8 mouse cellular contexts compared by ENCODE assay signal in genomic region chr11:29548504-29549424, GRCm38 (mm10). TPM values are rescaled to one million over a fixed set of nuclear protein-coding genes. Genes with fewer than 3 reads are reported as not detected.
A peak's percentile ranks its signal among the peaks of the same experiment; 100 is the strongest.
DNase-seq lines count a peak whose midpoint lies in the region; ATAC-seq and TF ChIP-seq lines count a peak whose summit lies in the region.

No protein-coding gene starts in this region.

- peak overlapping the region; percentile 63 for H3K9ac ChIP-seq in lung, embryonic 15.5 days
- H3K9ac ChIP-seq in heart, postnatal 0 days (replicated peaks; ENCODE audit: low read depth, low read length) = peak overlapping the region; percentile 93
- peak overlapping the region; percentile 84 for H3K9ac ChIP-seq in lung, postnatal 0 days (replicated peaks; ENCODE audit: low read depth)

- H3K4me2 ChIP-seq in lung, embryonic 15.5 days = peak overlapping the region; percentile 74
- peak overlapping the region; percentile 92 for H3K4me2 ChIP-seq in heart, postnatal 0 days (ENCODE audit: low read depth, low read length)
- peak overlapping the region; percentile 70 for H3K4me2 ChIP-seq in lung, postnatal 0 days (replicated peaks; ENCODE audit: low read depth, low read length)

- no peak for TF ChIP-seq CTCF in heart, postnatal 0 days (IDR thresholded peaks at IDR 0.05; ENCODE audit: low read depth)
- no peak for TF ChIP-seq CTCF in lung, postnatal 0 days (IDR thresholded peaks at IDR 0.05)

- no peak for DNase-seq in lung, postnatal 14 days
- DNase-seq in cerebellum, adult 9-10 months = peak; percentile 37
- DNase-seq in heart, postnatal 0 days (ENCODE audit: low spot score) = no peak
- DNase-seq in lung, postnatal 0 days (ENCODE audit: low spot score) = no peak
- DNase-seq in frontal cortex, postnatal 36 days (ENCODE audit: low spot score in 2 of 2) = no peak
- DNase-seq in right cerebral cortex, adult 2 months (ENCODE audit: low spot score in 2 of 2) = no peak
- no peak for DNase-seq in gastrocnemius, adult 8-10 months (ENCODE audit: low spot score in 2 of 2)

- H3K27me3 ChIP-seq in lung, embryonic 15.5 days = no peaks in the 10 kb centered on the region
- H3K27me3 ChIP-seq in heart, postnatal 0 days (ENCODE audit: control insufficient read depth, insufficient read depth, low read length) = no peaks in the 10 kb centered on the region
- H3K27me3 ChIP-seq in lung, postnatal 0 days (replicated peaks; ENCODE audit: insufficient read depth, low read length) = no peaks in the 10 kb centered on the region

- WGBS in lung, embryonic 15.5 days = 19% methylated on average over 23 of the region's 23 CpGs
- 25% methylated on average over 23 of the region's 23 CpGs for WGBS in heart, postnatal 0 days
- 18% methylated on average over 23 of the region's 23 CpGs for WGBS in lung, postnatal 0 days

- peaks cover 12% of the 10 kb centered on the region for H3K4me1 ChIP-seq in lung, embryonic 15.5 days
- peaks cover 11% of the 10 kb centered on the region; the same call in 1 of the 2 replicates for H3K4me1 ChIP-seq in heart, postnatal 0 days (ENCODE audit: control insufficient read depth, insufficient read depth)
- H3K4me1 ChIP-seq in lung, postnatal 0 days (ENCODE audit: insufficient read depth, low read depth, low read length) = peaks cover 3% of the 10 kb centered on the region; the same call in 1 of the 2 replicates

- TF ChIP-seq EP300 in heart, postnatal 0 days (IDR thresholded peaks at IDR 0.05; ENCODE audit: low read depth) = no peak
- no peak for TF ChIP-seq EP300 in lung, postnatal 0 days (IDR thresholded peaks at IDR 0.05)

- no peaks in the 10 kb centered on the region for H3K9me3 ChIP-seq in lung, embryonic 15.5 days
- H3K9me3 ChIP-seq in heart, postnatal 0 days (replicated peaks; ENCODE audit: control insufficient read depth, low read length) = no peaks in the 10 kb centered on the region
- H3K9me3 ChIP-seq in lung, postnatal 0 days (ENCODE audit: low read length) = no peaks in the 10 kb centered on the region

- H3K27ac ChIP-seq in lung, embryonic 15.5 days = no peak overlapping the region
- peak overlapping the region; percentile 76; the same call in 1 of the 2 replicates for H3K27ac ChIP-seq in heart, postnatal 0 days (ENCODE audit: low read depth)
- peak overlapping the region; percentile 76; the same call in 1 of the 2 replicates for H3K27ac ChIP-seq in lung, postnatal 0 days (ENCODE audit: low read length)

- ATAC-seq in lung, embryonic 15.5 days (ENCODE audit: borderline replicate concordance, extremely low read depth, low FRiP score, low TSS enrichment) = no peak
- no peak for ATAC-seq in heart, postnatal 0 days (ENCODE audit: insufficient read depth, low read depth)
- ATAC-seq in lung, postnatal 0 days = no peak

- H3K36me3 ChIP-seq in lung, embryonic 15.5 days = peaks cover 27% of the 10 kb centered on the region
- H3K36me3 ChIP-seq in heart, postnatal 0 days (replicated peaks; ENCODE audit: control insufficient read depth, insufficient read depth, low read length) = peaks cover 22% of the 10 kb centered on the region
- peaks cover 5% of the 10 kb centered on the region; the same call in 1 of the 2 replicates for H3K36me3 ChIP-seq in lung, postnatal 0 days (ENCODE audit: insufficient read depth, low read length)

- H3K4me3 ChIP-seq in lung, embryonic 15.5 days = peak overlapping the region; percentile 75
- H3K4me3 ChIP-seq in heart, postnatal 0 days (ENCODE audit: low read depth, low read length) = peak overlapping the region; percentile 93
- peak overlapping the region; percentile 79 for H3K4me3 ChIP-seq in lung, postnatal 0 days (ENCODE audit: low read depth, low read length)

RNA-seq across cellular contexts. Expression of gene Rps27a, which starts 0.9 kb away (rescaled TPM):
- polyA plus RNA-seq in lung, embryonic 15.5 days (2015; fragmentation: Nextera tagmentation; extraction: Ambion mirVana) = 1,003 and 1,090 TPM in 2 replicates
- 334 and 502 TPM in 2 replicates for total RNA-seq in heart, postnatal 0 days (2014; rRNA removed; ENCODE audit: low replicate concordance)
- 550 and 571 TPM in 2 replicates for polyA plus RNA-seq in heart, postnatal 0 days (2015; fragmentation: Nextera tagmentation; extraction: Ambion mirVana)
- 660 and 704 TPM in 2 replicates for polyA plus RNA-seq in lung, postnatal 0 days (2015; fragmentation: Nextera tagmentation; extraction: Ambion mirVana)
- total RNA-seq in gastrocnemius, adult 8-10 months (2022) = 100 to 1,000 TPM; 401 to 487 (median 425) TPM

RNA-seq across cellular contexts. Expression of gene Clhc1, which starts 1.0 kb away (rescaled TPM):
- polyA plus RNA-seq in lung, embryonic 15.5 days (2015; fragmentation: Nextera tagmentation; extraction: Ambion mirVana) = 0.17 TPM in 1 of 2 replicates, not detected in the other
- total RNA-seq in heart, postnatal 0 days (2014; rRNA removed; ENCODE audit: low replicate concordance) = not detected in 2 replicates
- 0.11 TPM in 1 of 2 replicates, not detected in the other for polyA plus RNA-seq in heart, postnatal 0 days (2015; fragmentation: Nextera tagmentation; extraction: Ambion mirVana)
- 0.10 and 0.20 TPM in 2 replicates for polyA plus RNA-seq in lung, postnatal 0 days (2015; fragmentation: Nextera tagmentation; extraction: Ambion mirVana)
- not detected for total RNA-seq in gastrocnemius, adult 8-10 months (2022)

RNA-seq across cellular contexts. Expression of gene Mtif2, which starts 22.6 kb away (rescaled TPM):
- 39.9 and 42.4 TPM in 2 replicates for polyA plus RNA-seq in lung, embryonic 15.5 days (2015; fragmentation: Nextera tagmentation; extraction: Ambion mirVana)
- total RNA-seq in heart, postnatal 0 days (2014; rRNA removed; ENCODE audit: low replicate concordance) = 15.5 and 28.3 TPM in 2 replicates
- 49.3 and 50.4 TPM in 2 replicates for polyA plus RNA-seq in heart, postnatal 0 days (2015; fragmentation: Nextera tagmentation; extraction: Ambion mirVana)
- polyA plus RNA-seq in lung, postnatal 0 days (2015; fragmentation: Nextera tagmentation; extraction: Ambion mirVana) = 23.8 and 23.9 TPM in 2 replicates
- total RNA-seq in gastrocnemius, adult 8-10 months (2022) = 10 to 100 TPM; 20.3 to 25.4 (median 24.8) TPM

RNA-seq across cellular contexts. Expression of gene Prorsd1, which starts 33.9 kb away (rescaled TPM):
- polyA plus RNA-seq in lung, embryonic 15.5 days (2015; fragmentation: Nextera tagmentation; extraction: Ambion mirVana) = 28.0 and 29.0 TPM in 2 replicates
- total RNA-seq in heart, postnatal 0 days (2014; rRNA removed; ENCODE audit: low replicate concordance) = 8.7 and 11.8 TPM in 2 replicates
- 30.8 and 31.5 TPM in 2 replicates for polyA plus RNA-seq in heart, postnatal 0 days (2015; fragmentation: Nextera tagmentation; extraction: Ambion mirVana)
- 23.4 and 28.2 TPM in 2 replicates for polyA plus RNA-seq in lung, postnatal 0 days (2015; fragmentation: Nextera tagmentation; extraction: Ambion mirVana)
- total RNA-seq in gastrocnemius, adult 8-10 months (2022) = 10 to 100 TPM; 22.5 to 27.0 (median 23.8) TPM
